Mouse (Mus musculus) G1E (cell line): ENCODE results near the gene Mok. TPM values are rescaled to one million over a fixed set of nuclear protein-coding genes. Genes with fewer than 3 reads are reported as not detected.

Experiments used
- ATAC-seq: 2 replicates; pipeline ENCODE4 v1.8.0; 2016; ENCODE audit warnings: mild to moderate bottlenecking; ENCODE audit not compliant: insufficient number of reproducible peaks, poor library complexity, low FRiP score, severe bottlenecking; ENCODE audit errors: extremely low read depth
- DNase-seq: peaks from one replicate; pipeline ENCODE4 v3.0.0; 2012; ENCODE audit warnings: low spot score
- H3K27me3 ChIP-seq: 2 replicates; pipeline ENCODE4 v1.6.1; 2012; ENCODE audit warnings: mild to moderate bottlenecking, low read length, inconsistent platforms; ENCODE audit not compliant: insufficient read depth
- H3K36me3 ChIP-seq: replicated peaks from 2 replicates; pipeline ENCODE3; 2012; ENCODE audit warnings: mild to moderate bottlenecking, inconsistent platforms
- H3K4me1 ChIP-seq: 2 replicates; pipeline ENCODE4 v1.6.1; 2012; ENCODE audit warnings: low read depth, low read length, inconsistent platforms, mixed read lengths; ENCODE audit not compliant: insufficient read depth
- H3K4me3 ChIP-seq: 2 replicates; pipeline ENCODE4 v1.5.1; 2012; ENCODE audit warnings: low read depth, mild to moderate bottlenecking, inconsistent platforms, low read length, moderate library complexity, mixed read lengths
- H3K9me3 ChIP-seq: replicated peaks from 2 replicates; pipeline ENCODE4 v1.6.1; 2012; ENCODE audit warnings: inconsistent platforms
- CTCF ChIP-seq: IDR thresholded peaks from 2 replicates; pipeline ENCODE4 v1.5.1; 2012; ENCODE audit warnings: low read depth, low read length, inconsistent platforms, mixed read lengths
- GATA1 ChIP-seq: IDR thresholded peaks from 2 replicates; pipeline ENCODE4 v1.6.1; 2012; ENCODE audit warnings: borderline replicate concordance, low read length, inconsistent platforms, mixed read lengths
- GATA2 ChIP-seq: IDR thresholded peaks from 2 replicates; pipeline ENCODE4 v1.6.1; 2012; ENCODE audit warnings: low read depth, low read length, inconsistent platforms, borderline replicate concordance
- POLR2AphosphoS5 ChIP-seq: IDR thresholded peaks from 2 replicates; pipeline ENCODE4 v1.6.1; 2012; ENCODE audit warnings: low read depth, low read length, inconsistent platforms; ENCODE audit not compliant: insufficient replicate concordance
- TAL1 ChIP-seq: conservative IDR thresholded peaks from 2 replicates; pipeline ENCODE4 v1.6.1; 2012; ENCODE audit warnings: low read depth, low read length, inconsistent platforms, mixed read lengths
- polyA plus RNA-seq: library from polyadenylated mRNA; stranded (reverse); fragments of >175 nt; gene quantifications from 2 replicates; pipeline ENCODE4 v1.2.3, GENCODE M21; 2012
- total RNA-seq, 2 experiments: library from RNA; stranded (forward) in 1 of 2; stranded (reverse) in 1 of 2; fragments of 200-1000 nt in 1 of 2; fragments of >200 nt in 1 of 2; fragmentation: Nextera tagmentation in 1 of 2; gene quantifications; 2 replicates each; pipeline ENCODE4 v1.2.3; 2014 to 2017

Gene Mok
- total and polyA plus RNA-seq, 3 experiments = 0.62 to 3.3 (median 0.93) TPM

DNA sequence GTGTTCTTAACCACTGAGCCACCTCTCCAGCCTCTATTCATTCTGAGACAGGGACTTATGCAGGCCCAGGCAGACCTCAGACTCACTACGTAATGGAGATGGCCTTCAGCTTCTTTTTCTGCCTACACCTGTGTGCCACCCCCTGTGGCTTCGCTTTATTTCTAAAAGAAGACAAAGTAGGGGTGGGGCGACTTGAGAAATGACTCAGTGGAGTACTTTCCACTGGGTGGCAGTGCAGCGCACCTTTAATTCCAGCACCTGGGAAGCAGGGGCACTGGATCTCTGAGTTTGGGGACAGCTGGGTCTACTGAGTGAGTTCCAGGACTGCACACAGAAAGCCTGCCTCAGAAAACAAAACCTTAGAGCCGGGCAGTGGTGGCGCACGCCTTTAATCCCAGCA is 41.6 kb upstream of the Mok start:
- peaks cover 13% of the 10 kb centered on the region for H3K4me1 ChIP-seq
- no peak for ATAC-seq
- peaks cover 89% of the 10 kb centered on the region for H3K36me3 ChIP-seq
- TF ChIP-seq CTCF (no peak), TAL1 (no peak), GATA1 (no peak), GATA2 (no peak), POLR2AphosphoS5 (no peak)
- peaks cover 3% of the 10 kb centered on the region; the same call in 1 of the 2 replicates for H3K9me3 ChIP-seq
- DNase-seq = no peak
- H3K4me3 ChIP-seq = no peak overlapping the region
- no peaks in the 10 kb centered on the region for H3K27me3 ChIP-seq

DNA sequence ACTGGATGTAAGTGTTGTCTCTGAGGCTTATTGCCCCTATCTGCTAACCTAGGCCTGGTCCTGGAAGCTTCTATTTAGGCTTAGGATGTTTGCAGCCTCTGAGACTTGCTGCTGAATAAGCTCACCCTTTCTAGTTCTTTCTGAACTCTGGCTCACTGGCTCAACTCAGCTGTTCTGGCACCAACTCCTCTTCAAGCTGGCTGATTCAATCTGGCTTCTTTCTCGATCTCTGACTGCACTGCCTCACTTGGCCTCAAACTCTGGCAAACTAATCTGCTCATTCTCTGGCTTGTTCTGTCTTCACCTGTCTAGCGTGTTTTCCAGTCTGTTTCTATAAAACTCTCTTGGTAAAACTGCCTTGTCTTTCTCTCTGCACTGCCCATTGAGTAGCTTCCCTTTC is 34.6 kb upstream of the Mok start:
- no peak for ATAC-seq
- H3K4me3 ChIP-seq = no peak overlapping the region
- peaks cover 2% of the 10 kb centered on the region; the same call in 1 of the 2 replicates for H3K27me3 ChIP-seq
- DNase-seq = no peak
- H3K4me1 ChIP-seq = peaks cover 7% of the 10 kb centered on the region; the same call in 1 of the 2 replicates
- H3K9me3 ChIP-seq = peaks cover 2% of the 10 kb centered on the region; the same call in 1 of the 2 replicates
- TF ChIP-seq GATA1 = no peak
- TF ChIP-seq CTCF = no peak
- no peak for TF ChIP-seq POLR2AphosphoS5
- no peak for TF ChIP-seq GATA2
- no peak for TF ChIP-seq TAL1
- peaks cover 93% of the 10 kb centered on the region for H3K36me3 ChIP-seq

DNA sequence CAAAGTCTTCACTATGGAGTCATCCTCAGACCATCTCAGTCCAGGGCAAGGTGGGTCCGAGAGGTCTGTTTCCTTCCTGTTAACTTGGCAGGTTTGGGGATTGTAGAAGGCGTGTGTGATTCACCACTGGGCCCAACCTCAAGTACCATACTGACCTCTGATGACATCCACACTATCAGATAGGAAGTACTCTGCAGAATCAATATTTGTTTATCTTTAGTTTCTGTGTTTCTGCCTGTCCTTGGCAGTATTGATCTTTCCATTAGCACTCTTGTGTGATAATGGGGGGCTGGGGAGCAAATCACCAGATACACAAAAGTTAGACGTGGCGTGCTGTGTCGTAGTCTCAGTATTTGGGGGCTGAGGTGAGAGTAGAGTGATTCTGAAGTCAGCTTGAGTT is 30.5 kb upstream of the Mok start:
- peaks cover 2% of the 10 kb centered on the region; the same call in 1 of the 2 replicates for H3K9me3 ChIP-seq
- no peak for TF ChIP-seq POLR2AphosphoS5
- peaks cover 3% of the 10 kb centered on the region; the same call in 1 of the 2 replicates for H3K27me3 ChIP-seq
- no peak overlapping the region for H3K4me3 ChIP-seq
- H3K4me1 ChIP-seq = peaks cover 13% of the 10 kb centered on the region
- peaks cover 90% of the 10 kb centered on the region for H3K36me3 ChIP-seq
- no peak for DNase-seq
- no peak for ATAC-seq

DNA sequence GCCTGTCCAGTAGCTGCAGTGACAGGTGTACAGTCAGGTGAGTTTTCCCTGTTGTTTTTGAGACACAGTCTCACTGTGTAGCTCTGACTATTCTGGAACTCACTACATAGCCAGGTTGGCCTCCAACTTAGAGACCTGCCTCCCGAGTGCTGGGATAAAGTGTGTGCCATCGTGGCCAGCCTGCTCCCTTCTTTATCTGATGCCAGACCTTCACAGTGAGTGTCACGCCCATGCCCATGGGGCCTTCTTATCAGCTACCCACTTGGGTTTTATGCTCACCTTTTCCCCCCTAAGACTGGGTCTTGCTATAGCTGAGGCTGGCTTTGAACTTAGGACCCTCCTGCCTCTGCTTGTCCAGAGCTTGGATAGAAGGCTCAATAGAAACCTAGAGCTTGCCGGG is 29.4 kb upstream of the Mok start:
- DNase-seq (no peak), ATAC-seq (no peak)
- Histone ChIP-seq H3K4me1 (peaks cover 13% of the 10 kb centered on the region), H3K27me3 (peaks cover 5% of the 10 kb centered on the region; the same call in 1 of the 2 replicates), H3K9me3 (peaks cover 2% of the 10 kb centered on the region; the same call in 1 of the 2 replicates), H3K36me3 (peaks cover 86% of the 10 kb centered on the region), H3K4me3 (no peak overlapping the region)
- TF ChIP-seq POLR2AphosphoS5 (no peak), GATA2 (no peak), GATA1 (no peak), CTCF (no peak), TAL1 (no peak)

DNA sequence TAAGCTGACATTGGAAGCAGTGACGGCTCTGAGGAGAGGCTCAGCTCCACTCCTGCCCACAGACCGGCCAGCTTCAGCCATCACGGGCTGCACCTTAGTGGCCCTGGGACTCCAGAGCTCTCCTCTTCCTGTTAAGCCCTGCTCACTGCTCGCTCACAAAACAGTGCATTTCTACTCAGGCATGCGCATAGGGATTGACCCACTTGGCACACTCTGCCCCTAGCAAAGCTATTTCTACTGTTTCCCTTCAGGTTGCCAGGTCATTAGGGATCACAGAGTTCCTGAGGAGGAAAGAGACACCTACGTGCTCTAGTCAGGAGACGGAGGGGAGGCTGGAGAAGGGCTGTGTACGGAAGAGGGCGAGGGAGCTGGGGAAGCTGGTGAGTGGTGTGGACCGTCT is 25.2 kb upstream of the Mok start:
- no peak for TF ChIP-seq POLR2AphosphoS5
- no peak for TF ChIP-seq TAL1
- TF ChIP-seq GATA2 = no peak
- no peak for TF ChIP-seq CTCF
- no peak for TF ChIP-seq GATA1
- ATAC-seq (no peak), DNase-seq (no peak)
- Histone ChIP-seq H3K4me1 (peaks cover 19% of the 10 kb centered on the region), H3K9me3 (no peaks in the 10 kb centered on the region), H3K36me3 (peaks cover 75% of the 10 kb centered on the region), H3K4me3 (no peak overlapping the region), H3K27me3 (peaks cover 10% of the 10 kb centered on the region; the same call in 1 of the 2 replicates)

DNA sequence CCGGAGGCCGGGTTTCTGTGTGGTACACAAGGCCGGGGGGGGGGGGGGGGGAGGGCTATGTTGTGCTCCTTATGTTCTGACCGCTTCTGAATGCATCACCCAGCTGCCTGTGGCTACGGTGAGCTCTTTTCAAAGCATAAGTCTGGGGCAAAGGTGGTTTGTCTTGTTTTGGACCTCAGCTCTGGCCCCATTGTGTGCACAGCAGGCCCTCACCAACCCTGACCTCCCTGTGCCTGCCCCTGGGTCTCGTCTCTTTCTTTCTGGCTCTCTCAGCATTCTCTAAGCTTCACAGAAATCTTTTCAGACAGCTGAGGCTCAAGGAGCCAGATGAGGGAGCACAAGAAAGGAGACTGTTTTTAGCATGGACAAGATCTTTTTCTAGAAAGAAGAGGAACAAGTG is 24.8 kb upstream of the Mok start:
- no peak for ATAC-seq
- DNase-seq = no peak

DNA sequence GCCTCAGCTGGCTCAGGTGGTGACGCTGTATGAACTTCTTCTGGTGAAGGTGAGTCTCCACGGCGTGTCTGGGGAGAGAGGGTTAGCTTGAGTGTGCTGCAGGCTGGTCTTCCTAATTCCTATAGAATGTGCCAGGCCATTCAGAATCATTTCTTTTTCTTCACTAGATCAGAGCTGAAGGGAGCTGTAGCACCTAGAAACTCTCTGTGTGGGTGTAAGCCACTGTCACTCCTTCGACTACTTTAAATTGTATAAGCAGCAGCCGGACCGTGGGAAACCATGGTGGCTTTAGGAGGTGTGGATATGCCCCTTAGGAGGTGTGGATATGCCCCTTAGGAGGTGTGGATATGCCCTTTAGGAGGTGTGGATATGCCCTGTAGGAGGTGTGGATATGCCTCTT is 23.3 kb upstream of the Mok start:
- Histone ChIP-seq H3K9me3 (no peaks in the 10 kb centered on the region), H3K27me3 (peaks cover 10% of the 10 kb centered on the region; the same call in 1 of the 2 replicates), H3K4me3 (no peak overlapping the region), H3K36me3 (peaks cover 66% of the 10 kb centered on the region), H3K4me1 (peaks cover 14% of the 10 kb centered on the region)
- no peak for DNase-seq
- no peak for ATAC-seq
- TF ChIP-seq CTCF = no peak
- TF ChIP-seq GATA2 = no peak
- TF ChIP-seq GATA1 = no peak
- TF ChIP-seq POLR2AphosphoS5 = no peak

More for the DNA sequence above, 24.8 kb upstream of the Mok start:
- H3K27me3 ChIP-seq = peaks cover 10% of the 10 kb centered on the region; the same call in 1 of the 2 replicates
- no peak overlapping the region for H3K4me3 ChIP-seq
- peaks cover 73% of the 10 kb centered on the region for H3K36me3 ChIP-seq
- no peaks in the 10 kb centered on the region for H3K9me3 ChIP-seq
- TF ChIP-seq CTCF (no peak), GATA2 (no peak), GATA1 (no peak), TAL1 (no peak), POLR2AphosphoS5 (no peak)
- H3K4me1 ChIP-seq = peaks cover 16% of the 10 kb centered on the region
